Mouse (Mus musculus) liver, postnatal 0 days (tissue): ENCODE data around the gene Ctf1.

Source experiments
- CTCF ChIP-seq: sonication (generic); IDR thresholded peaks from 2 replicates; pipeline ENCODE4 v1.5.1; 2016; ENCODE audit warnings: antibody characterized with exemption, low read depth
- EP300 ChIP-seq: IDR thresholded peaks from 2 replicates; pipeline ENCODE4 v1.6.1; 2016; ENCODE audit warnings: antibody characterized with exemption, low read depth, mild to moderate bottlenecking

- no peak for TF ChIP-seq CTCF
- TF ChIP-seq EP300 = no peak
These were observed 13.6 kb upstream of the Ctf1 start for GRCm38 (mm10) chr7:127698986-127699385.
